Mouse (Mus musculus): Measurements from ENCODE around the gene Nipal3. TPM values are rescaled to one million over a fixed set of nuclear protein-coding genes. Genes with fewer than 3 reads are reported as not detected.

Nipal3 gene
- total RNA-seq, 2 experiments from 2014 or later, result 7.7 to 31.8 TPM

GRCm38 (mm10) chr4:135437924-135438323 lies 56.9 kb downstream of the Nipal3 start:
- ATAC-seq (ENCODE audit: poor library complexity, severe bottlenecking), result no peak

- no peak for ATAC-seq (ENCODE audit: poor library complexity, severe bottlenecking)
These were observed 58.5 kb downstream of the Nipal3 start for GRCm38 (mm10) chr4:135436291-135436690.

DNA sequence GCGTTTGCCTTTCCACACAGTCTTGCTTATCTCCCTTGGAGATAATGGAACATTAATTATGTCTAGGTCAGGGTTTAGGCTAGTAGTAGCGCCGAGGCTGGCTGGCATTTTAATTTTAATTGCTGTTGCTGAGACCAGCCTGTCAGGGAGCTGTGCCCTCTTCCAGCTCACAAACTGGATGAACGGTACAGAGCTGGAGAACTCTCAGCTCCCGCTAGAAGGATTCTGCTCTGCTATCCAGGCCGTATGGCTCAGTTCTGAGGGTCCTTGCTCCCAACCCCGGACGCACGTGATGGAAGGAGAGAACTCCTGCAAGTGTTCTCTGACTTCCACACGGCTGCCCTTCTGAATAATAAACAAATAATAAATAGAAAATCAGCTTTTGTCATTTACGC lies 60.4 kb downstream of the Nipal3 start:
- no peak for ATAC-seq (ENCODE audit: poor library complexity, severe bottlenecking)

DNA sequence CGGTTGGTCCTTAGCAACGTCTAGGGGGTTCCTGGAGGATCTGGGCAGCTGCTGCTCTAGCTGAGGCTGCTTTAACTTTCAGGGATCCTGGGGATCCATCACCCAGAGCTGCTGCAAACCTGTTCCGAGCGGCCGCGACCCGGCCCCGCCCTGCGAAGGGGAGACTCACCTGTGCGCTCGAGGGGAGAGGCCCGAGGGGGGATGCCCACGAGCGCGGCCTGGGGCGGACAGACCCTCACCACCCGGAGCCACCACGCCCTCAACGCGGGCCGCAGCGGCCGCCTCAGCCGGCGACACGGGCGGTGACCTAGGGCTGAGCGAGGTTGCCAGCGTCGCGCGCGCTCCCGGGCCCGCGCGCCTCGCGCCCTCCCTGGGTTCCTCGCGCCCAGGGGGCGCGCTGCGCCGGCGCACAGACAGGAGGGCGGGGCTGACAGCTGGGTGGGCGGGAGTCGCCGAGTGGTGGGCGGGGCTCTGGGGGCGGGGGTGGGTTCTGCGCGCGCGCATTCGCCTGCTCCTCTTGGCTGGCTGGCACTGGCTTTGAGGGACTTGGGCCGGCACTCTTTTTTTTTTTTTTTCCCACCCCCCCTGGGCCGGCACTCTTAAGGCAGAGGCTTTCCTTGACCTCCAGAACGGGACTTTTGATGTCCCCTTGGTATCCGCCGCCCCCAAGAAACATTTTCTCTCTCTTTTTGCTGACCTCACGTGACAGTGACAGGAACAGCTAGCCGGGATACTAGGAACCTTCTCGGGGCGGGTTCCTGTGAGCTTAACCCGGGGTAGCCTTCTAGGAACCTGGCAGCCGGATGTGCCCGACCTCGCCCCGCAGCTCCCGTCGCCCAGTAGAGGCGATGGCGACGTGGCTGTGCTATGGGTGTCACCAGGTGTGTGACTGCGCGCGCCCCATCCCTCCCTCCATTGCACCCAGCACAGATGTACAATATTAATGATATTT lies 61.1 kb downstream of the Nipal3 start, which contains the start of gene Rcan3:
Gene Rcan3, minus strand, starts transcription at position 411 of the 952 bp plus-strand sequence.
- ATAC-seq (ENCODE audit: poor library complexity, severe bottlenecking), result peak; percentile 83

DNA sequence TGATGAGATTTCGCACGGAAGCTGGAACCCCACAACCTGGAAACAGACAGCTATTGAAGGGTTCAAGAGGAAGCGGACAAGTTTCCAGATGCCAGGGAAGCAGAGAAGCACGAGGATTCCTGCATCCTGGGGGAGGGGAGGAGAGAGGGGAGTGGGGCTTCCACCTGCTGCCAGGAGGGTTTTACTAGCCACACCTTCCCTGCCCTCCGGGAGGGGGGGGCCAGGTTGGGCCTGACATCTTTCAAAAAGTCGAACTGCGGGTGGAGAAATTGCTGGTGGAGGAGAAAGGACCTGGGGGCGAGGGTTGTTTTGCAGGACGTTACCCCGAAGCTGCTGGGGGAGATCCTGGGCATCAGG lies 61.8 kb downstream of the Nipal3 start:
- no peak for ATAC-seq (ENCODE audit: poor library complexity, severe bottlenecking)

DNA sequence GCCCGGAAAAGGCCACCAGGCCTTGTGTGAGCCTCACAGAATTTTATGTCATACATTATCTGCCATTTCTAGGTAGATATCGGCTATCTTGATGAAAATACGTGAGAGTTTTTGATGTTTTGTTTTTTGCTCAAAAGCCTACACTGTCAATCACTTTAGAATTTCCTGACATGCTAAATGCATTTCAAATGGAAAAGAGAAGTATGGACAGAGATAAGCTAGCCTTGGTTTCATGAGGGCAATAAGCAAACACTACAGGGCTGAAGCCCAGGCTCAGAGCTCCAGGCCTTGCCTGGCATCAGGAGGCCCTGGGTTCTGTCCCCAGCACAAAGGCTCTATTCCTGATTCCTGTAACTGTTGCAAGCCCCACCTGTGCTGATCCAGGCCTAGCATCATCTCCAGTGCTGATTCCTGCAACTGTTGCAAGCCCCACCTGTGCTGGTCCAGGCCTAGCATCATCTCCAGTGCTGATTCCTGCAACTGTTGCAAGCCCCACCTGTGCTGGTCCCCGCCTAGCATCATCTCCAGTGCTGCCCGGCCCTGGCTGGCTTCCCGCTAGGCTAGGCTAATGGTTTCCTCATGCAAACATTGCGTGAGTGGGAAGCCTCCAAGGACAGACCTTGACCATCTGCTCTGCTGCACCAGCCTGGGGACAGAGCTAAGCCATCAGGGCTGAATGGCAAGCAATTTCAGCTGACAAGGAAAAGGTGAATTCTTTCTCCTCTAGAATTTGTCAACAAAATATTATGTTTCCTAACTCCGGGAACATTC lies 64.7 kb downstream of the Nipal3 start:
- no peak for ATAC-seq (ENCODE audit: poor library complexity, severe bottlenecking)

- no peak for ATAC-seq (ENCODE audit: poor library complexity, severe bottlenecking)
These were observed 65.5 kb downstream of the Nipal3 start for GRCm38 (mm10) chr4:135429383-135429782.

GRCm38 (mm10) chr4:135426587-135426986 lies 68.3 kb downstream of the Nipal3 start:
- no peak for ATAC-seq (ENCODE audit: poor library complexity, severe bottlenecking)

- no peak for ATAC-seq (ENCODE audit: poor library complexity, severe bottlenecking)
These were observed 69.2 kb downstream of the Nipal3 start for GRCm38 (mm10) chr4:135425625-135426024.

GRCm38 (mm10) chr4:135420961-135421360 lies 73.9 kb downstream of the Nipal3 start:
- ATAC-seq (ENCODE audit: poor library complexity, severe bottlenecking), result no peak

GRCm38 (mm10) chr4:135420416-135420815 lies 74.4 kb downstream of the Nipal3 start:
- no peak for ATAC-seq (ENCODE audit: poor library complexity, severe bottlenecking)

DNA sequence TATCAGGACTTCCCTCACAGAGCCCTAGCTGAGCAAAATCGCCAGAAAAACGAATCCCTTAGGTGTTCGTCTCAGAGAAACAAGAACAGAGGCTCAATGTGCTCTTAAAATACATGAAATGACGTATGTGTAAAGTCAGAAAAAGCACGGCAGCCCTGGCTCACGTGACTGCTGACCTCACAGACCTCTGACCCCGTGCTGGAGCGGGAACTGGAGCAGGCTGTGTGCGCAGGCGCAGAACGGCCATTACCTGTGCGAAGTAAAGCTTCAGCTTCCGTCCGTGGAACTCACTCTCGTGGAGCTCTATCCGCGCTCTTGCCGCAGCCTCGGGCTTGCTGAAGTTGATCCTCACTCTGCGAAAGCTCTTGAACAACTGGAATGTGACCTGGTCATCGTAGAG lies 74.8 kb downstream of the Nipal3 start:
- ATAC-seq (ENCODE audit: poor library complexity, severe bottlenecking), result no peak

- peak; percentile 83 for ATAC-seq (ENCODE audit: poor library complexity, severe bottlenecking)
These were observed 78.5 kb downstream of the Nipal3 start for GRCm38 (mm10) chr4:135416367-135416766.

GRCm38 (mm10) chr4:135413491-135413890 lies 81.3 kb downstream of the Nipal3 start:
- no peak for ATAC-seq (ENCODE audit: poor library complexity, severe bottlenecking)

DNA sequence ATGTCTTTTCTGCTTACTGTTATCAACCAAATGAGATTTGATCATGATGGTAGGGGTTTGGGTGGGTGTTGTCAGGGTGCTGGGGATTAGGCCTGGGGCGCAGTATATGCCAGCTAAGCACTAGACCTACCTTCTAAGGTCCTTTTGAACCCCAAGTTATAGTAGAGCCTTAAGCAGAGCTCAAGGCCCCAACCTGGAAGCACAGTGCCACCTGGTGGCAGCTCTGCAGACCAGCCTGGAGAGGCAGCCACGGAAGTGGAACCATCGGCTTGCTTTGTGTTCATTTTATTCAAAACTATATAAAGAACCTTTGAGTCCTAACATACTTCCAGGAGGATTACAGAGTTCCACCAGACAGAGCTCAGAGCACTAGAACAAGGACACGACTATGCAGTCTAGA lies 83.2 kb downstream of the Nipal3 start:
- peak; percentile 79 for ATAC-seq (ENCODE audit: poor library complexity, severe bottlenecking)

DNA sequence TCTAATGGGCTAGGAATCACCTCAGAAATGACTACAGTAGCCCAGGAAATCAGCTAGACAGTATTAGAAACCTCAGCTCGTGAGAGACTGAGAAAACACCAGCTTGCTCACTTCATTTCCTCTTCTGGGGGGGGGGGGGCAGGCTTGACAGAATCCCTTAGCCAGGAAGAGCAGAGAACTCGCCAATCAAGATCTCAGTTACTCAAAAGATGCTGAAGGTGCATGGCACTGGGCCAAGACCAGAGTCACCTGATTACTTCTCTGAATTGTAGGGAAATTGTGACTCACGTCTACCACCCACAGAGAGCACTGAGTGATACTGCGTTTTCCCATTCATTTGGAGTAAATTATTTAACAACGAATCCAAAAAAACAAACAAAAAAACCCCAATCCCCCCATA lies 88.7 kb downstream of the Nipal3 start:
- no peak for ATAC-seq (ENCODE audit: poor library complexity, severe bottlenecking)

DNA sequence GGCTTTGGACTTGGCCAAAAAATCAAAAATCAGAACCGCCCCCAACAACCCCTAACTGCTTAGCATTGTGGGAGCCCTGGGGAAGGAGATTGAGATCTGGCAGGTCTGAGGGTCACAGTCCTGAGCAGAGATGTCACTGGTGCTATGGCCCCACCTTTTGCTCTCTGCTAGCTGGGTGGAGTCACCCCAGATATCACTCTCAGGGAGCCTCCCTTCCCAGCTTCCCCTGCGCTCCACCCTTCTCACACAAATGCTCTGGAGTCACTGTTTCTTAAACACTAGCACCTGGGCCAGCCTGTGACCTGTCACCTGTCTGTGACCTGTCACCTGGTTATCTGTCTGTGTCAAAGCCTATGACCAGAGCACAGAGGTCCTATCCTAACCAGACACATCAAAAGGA lies 89.9 kb downstream of the Nipal3 start:
- ATAC-seq (ENCODE audit: poor library complexity, severe bottlenecking), result no peak

- no peak for ATAC-seq (ENCODE audit: poor library complexity, severe bottlenecking)
These were observed 90.8 kb downstream of the Nipal3 start for GRCm38 (mm10) chr4:135404048-135404447.

DNA sequence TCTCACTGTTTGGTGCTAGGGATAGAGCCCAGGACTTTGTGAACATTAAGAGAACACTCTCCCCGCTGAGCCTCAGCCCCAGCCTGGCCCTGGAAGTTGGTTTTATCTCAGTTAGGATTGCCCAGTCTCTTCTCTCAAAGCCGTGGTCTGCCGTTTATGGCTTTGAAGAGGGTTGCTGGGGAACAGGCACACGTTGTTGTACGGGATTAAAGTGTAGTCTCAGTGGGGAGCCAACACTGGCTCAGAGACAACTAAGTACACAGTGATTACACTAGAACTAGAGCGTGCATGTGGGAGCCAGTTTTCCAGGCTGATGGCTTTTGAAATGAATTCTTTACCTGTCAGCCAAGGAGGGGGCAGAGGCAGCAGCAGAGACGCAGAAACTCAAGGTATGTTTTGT lies 93.0 kb downstream of the Nipal3 start:
- no peak for ATAC-seq (ENCODE audit: poor library complexity, severe bottlenecking)

- no peak for ATAC-seq (ENCODE audit: poor library complexity, severe bottlenecking)
These were observed 96.8 kb downstream of the Nipal3 start, which contains the start of gene Ncmap for GRCm38 (mm10) chr4:135397991-135398390. Gene Ncmap, minus strand, starts transcription at chr4:135398227.

DNA sequence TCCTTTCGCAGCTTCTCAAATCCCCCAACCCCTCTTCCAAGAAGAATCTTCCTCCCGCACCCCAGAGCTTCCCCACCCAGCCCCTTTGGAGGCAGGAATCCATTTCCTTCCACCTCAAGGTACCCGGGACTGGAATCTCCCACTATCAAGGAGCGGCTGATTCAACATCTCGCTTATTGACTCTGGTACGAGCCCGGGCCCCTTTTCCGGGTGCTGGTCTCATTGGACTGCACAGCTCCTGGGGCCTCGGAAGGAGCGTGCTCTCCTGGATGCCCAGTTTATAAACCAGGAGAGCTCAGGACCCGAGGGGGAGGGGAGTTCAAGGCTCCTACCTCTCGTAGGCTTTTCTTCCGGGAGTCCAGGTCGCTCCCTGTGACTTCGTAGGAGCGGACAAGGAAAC lies 97.3 kb downstream of the Nipal3 start:
- no peak for ATAC-seq (ENCODE audit: poor library complexity, severe bottlenecking)

GRCm38 (mm10) chr4:135396303-135396702 lies 98.5 kb downstream of the Nipal3 start:
- no peak for ATAC-seq (ENCODE audit: poor library complexity, severe bottlenecking)
